Mouse (Mus musculus) adrenal gland, postnatal 36 days (tissue): ENCODE results near the gene Dido1. TPM values are rescaled to one million over a fixed set of nuclear protein-coding genes. Genes with fewer than 3 reads are reported as not detected.
"Not testable (repeated sequence)": the region's sequence is repeated elsewhere in the genome, so short reads cannot be mapped to it uniquely, and the experiment has no call there.

Experiments used
- DNase-seq, 2 experiments: peaks; one replicate each; pipeline ENCODE4 v3.0.0; 2021; ENCODE audit warnings: mixed read lengths in 1 of 2
- total RNA-seq, 2 experiments: library from RNA; stranded (reverse); gene quantifications; 2 replicates each; pipeline ENCODE4 v1.2.3; 2021

The Dido1 gene
- total RNA-seq, 2 experiments from 2014 or later: 38.7 to 40.7 TPM

DNA sequence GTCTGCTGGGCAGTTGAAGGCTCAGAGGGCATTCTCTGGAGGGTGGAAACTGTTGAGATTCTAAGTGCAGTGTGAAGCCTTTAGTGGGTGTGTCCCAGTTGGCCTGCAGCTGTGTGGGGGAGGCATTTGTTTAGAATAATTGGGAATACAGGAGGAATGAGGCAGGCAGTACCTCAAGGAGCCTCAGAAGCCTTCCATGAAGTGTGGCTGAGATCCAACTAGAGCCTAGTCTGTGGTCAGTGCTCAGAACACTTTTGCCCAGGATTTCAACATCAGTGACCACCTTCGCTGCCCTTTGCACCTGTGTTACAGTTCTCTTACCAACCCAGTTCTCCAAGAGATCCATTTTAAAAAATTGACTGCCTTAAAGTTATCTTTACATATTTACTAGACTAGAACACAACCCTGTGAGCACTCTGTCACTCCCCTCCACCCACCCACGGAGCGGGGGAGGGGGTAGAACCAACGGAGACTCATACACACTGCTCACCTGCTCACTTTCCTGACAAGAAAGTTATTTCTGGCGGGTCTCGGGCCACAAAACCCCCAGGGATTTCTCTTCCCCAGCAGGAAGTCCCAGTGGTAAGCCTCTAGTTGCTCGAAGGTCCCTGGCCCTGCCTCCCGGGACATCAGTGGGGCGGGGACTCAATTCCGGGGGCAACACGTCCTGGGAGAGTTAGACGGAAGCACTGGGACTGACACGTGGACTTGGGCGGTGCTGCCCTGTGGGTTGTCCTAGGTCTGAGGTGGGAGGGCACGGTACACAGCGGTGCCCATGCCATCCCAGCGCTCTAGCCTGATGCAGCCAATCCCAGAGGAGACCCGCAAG is 15.0 kb upstream of the Dido1 start, which contains the start of gene Slc17a9:
Gene Slc17a9 (plus strand): TSS at position 679 of the 829 bp plus-strand sequence.
- peak; percentile 76 to 82 for DNase-seq

DNA sequence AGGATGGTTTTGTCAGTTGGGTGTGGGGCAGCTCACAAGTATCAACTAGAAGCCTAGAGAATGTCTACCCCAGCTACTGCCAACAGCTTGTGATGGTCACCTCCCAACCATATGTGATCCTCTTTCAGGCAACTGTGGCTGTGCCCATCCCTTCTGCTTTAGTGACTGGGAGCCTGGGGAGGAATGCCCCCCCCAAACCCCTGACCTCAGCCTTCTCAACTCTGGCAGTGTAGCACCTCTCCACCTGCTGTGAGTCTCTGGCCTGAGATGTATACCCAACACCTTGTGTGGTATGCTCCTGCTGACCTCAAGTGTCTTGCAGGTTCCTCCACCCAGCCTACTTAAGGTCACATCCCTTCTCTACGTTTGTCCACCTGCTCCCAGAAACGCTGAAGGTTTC is 14.1 kb upstream of the Dido1 start:
- no peak for DNase-seq

DNA sequence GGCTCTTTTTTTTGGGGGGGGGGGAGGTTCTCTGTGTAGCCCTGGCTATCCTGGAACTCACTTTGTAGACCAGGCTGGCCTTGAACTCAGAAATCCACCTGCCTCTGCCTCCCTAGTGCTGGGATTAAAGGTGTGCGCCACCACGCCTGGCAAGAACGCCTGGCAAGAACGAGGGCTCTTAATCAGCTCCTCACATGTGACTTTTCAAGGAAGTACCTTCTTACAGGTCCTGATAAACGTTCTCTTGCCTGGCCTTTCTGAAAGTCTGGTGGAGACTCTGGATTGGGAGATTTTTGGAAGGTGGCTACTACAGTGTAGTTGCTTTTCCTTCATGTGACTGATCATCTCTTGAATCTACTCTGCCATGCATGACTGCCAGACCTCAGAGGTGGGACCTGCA is 12.9 kb upstream of the Dido1 start:
- not testable (repeated sequence) for DNase-seq

DNA sequence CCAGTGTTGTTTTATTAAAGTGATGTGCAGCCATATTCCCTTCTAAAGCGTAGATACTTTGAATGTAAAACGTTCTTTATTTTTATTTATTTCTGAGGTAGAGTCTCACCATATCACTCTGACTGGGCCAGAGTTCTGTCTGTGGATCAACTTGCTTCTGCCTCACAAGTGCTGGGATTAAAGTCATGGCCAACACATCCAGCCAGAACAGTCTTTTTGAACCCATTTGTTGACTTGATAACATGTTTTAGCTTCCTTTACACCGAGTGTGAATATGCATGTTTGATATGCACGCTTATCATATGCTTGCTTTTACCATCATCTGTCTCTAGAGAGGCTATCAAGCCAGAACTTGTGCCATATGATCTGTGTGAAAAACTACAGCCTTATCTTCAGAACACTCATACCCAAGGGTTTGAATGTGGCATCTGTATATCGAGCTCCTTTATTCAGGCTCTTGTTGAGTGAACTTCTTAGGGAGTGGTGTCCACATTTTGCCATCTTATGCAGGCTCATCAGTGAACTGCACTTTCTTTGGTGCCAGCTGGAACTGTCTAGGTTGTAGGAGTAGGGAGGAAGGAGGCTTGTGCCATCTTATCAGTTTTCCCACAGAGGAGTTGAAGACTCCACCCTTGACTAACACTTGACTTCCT is 2.4 kb upstream of the Dido1 start:
- DNase-seq: no peak

DNA sequence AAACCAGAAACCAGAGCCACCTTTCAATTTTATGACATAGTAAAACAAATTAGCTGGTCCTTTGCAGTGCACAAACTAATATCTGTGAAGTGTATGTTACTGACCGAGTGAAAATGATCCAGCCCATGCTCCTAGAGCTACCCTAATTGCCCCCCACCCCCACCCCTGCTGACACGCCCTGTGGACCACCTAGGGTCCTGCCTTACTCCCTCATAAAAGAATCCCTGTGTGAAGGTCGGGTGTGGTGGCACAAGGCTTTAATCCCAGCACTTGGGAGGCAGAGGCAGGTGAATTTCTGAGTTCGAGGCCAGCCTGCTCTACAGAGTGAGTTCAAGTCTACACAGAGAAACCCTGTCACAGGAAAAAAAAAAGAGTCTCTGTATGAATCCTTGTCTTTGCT is 1.7 kb upstream of the Dido1 start:
- no peak for DNase-seq

DNA sequence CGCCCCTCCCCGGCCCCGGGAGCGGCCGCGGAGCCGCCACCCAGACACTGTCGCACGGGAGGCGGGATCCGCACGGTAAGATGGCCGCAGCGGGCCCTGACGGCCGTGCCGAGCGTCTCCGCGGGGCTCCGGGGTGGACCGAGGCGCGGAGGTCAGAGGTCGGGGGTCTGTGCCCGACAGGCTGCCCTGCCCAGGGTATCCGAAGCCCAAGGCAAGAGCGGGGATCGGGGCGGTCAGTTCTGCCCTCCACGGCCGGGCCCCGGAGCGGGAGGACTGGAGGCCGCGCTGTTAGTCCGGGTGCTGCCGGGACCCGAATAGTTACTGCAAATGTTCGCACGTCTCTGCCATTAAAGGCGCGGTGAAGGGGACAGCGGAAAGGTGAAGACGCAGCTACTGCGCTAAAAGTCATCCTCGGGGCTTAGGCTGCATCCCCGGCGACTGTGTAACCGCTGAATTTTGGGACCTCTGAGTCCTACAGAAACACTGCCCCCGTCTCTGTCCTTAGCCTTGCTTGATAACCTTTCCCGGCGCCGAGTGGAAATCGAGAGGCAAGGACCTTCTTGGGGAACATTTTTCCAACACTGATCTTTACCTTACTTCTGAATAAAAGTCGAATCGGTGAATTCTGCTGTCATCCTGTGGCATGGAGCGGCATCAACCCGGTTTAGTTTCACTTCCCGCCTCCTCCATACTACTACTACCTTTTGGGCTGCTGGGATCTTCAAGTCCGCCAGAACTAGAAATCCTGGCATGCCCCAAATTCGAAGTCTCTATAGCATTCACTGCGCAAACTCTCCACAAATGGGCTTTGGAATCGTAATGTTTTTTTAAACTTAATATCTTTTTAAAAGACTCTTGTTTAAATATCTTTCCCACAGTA is 717 bp upstream of the Dido1 start:
- no peak for DNase-seq

DNA sequence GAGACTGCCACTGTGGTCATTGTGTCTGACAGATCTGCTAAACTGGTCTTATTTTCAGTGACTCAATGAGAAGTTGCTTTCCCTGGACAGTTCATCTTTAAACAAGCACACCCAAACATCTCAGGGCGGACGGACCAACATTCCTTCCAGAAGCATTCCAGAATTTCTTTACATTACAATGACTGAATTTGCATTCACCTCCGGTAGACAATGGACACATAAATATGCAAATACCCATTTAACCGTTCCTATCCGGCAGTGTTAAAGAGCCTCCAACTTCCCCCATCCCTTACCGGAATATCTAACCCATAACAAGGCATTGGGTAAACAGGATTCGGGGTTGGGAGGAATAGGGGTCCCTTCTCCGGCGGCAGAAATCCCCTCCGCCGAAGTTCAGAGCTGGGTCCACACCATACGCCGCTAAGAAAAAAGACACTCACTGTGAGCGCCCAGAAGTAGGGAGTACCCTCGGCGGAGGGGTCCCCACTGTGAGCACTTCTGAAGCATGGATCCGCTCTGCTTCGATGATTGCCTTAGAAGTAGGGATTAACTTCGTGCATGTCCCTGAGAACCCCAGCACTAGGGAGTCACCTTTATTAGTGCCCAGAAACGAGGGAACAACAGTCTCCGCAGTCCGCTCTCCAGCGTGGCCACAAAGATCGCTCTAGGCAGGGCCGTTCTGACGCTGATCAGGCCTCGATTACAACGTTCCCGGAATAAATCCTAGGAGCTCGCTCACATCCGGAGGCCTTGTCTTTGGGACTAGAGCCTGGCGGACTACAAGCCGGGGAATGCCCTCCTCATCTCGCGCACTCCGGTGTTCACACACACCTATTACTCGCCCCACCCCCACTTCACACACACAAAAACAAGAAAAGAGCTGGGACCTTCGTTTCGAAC is 526 bp downstream of the Dido1 start:
- no peak for DNase-seq

DNA sequence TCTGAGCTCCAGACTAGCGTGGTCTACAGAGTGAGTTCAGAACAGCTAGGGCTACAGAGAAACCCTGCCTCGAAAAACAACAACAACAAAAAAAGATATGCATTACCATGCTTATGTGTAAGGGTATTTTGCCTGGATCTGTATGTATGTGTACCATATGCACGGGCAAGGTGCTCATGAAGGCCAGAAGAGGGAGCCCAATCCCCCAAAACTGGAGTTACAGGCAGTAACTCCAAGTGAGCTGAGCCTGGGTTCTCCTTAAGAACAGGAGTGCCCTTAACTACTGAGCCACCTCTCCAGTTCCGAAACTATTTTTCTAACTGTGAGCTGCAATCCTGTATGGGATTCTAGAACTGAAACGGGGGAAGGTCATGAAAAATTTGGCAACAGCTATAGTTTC is 3.8 kb downstream of the Dido1 start:
- DNase-seq: no peak

DNA sequence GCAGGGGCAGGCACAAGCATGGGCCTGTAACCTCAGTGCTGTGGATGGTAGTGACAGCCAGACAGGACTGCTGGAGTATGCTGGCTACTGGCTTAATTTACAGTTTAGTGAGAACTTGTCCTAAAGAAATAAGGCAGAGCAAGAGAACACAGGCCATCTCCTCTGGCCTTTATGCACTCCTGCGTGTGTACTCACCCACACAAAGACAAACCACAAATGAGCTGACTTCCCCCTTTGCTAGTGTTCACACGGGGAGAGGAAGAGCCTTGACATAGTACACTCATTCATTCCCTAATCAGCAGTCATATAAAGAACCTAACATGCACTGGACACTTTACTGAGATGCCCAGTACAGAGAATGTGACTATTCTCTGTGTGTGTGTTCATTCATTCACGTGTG is 4.7 kb downstream of the Dido1 start:
- no peak for DNase-seq

DNA sequence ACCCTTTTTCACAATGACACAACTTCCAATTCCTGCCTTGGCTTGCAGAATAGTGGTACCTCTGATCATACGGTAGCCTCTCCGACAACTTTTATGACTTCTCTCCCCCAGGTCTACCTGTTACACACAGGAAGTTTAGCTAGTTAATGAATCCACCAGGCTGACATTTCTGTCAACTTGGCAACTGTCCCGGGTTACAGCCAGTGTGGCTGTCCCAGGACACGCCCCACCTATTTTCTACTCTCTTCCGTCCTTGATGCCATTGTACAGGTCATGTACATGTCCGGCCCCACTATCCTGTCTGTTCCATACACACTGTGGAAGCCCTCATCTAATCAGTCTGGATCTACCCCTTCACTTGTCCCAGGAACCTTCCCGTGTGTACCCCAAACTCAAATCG is 5.2 kb downstream of the Dido1 start:
- DNase-seq: peak; percentile 69 to 77

DNA sequence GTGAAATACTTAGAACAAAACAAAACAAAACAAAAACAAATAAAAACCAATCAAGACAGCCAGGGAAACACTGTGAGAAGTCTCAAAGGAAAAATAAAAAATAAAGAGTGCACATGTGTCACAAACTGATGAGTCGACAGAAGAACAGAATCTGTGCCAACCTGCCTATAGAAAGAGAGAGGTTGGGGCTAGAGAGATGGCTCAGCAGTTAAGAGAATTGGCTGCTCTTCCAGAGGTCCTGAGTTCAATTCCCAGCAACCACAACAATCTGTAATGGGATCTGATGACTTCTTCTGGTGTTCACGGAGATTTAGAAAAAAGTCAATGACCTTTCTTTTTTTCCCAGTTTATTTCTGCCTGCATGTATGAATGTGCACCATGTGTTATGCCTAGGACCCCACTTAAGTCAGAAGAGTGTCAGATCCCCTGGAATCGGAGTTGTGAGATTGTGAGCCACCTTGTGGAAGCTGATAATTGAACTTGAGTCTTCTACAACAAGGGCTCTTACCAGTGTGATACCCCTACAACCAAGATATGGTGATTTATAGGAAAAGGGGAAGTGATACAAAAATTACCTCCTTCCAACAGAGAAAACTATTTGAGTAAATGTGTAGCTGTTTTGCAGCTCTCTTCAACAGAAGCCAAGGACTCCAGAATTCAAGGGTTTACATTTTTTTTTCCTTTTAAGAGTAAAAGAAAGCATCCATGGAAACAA is 6.0 kb downstream of the Dido1 start:
- DNase-seq: no peak

DNA sequence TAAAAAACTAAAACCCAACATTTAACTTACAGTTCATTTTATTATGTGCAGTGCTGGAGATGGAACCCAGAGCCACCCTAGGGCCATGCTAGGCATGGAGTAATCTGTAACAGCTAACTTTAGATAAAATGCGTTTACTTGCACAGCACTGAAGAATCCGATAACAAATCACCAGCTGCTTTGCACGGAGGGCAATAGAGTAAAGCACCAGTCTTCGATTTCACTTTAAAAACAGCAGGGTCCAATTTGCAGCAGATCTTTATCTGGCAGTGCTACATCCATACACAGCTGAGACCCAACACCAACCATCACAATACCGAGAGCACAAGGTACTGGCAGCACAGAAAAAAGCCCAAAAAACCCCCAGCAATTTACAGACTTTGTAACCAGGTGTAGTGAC is 6.6 kb downstream of the Dido1 start:
- DNase-seq: no peak

DNA sequence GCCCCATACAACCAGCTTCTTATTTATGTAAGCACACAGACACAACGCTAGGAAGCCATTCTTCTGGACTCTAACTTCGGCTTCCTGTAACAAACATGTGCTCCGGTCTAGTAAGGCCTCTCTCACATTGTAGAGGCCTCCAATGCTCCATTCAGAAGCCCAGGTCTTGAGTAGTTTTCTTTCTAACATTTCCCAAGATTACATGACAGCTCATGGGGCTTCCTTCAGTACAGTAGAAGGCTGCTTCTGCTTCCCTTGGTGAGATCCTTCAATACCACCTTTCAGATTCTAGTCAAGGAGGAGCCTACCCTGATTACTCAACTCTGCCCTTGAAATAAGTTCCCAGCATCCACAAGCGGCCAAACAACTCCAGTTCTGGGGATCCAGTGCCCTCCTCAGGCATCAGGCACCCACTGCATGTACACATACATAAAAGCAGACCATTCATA is 7.1 kb downstream of the Dido1 start:
- peak in 1 of 2 experiments; percentile 37 for DNase-seq

DNA sequence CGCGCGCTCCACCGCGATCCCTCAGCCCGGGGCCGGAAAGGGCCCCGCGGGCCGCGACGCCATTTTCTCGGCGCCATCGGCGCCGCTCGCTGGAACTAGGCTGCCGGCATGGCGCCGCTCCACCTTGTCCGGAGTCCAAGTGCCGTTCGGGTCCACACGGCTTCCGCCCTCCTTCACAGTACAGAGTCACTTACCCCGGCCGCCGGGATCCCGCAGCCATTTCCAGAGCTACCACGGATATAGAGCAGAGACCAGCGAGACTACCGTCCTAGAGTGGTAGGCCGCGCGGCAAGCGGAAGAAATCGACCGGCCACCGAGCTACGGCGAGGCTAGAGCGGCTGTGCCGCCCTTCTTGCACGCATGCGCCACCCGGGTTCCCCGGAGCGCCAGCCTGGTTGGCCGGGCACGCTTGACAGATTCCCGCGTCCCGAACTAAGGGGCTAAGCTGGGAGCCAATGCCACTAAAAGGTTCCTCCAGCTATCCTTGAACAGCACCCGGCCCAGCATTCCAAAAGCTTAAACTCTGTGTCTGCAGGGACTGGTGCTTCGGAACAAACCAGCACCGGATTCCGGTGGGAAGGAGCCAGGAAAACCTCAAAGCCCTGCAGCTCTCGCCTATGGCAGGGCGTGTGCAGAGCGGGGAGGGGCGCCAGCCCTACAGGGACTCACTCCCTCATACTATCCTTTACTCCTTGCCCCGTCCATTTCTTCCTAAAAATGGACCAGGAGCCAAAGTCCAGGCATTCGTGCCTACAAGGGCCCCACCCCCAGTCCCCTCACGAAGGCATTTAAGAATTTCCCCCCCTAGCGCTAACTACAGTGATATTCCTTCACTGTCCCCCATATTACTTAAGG is 7.8 kb downstream of the Dido1 start:
- DNase-seq: peak; percentile 95 to 96

DNA sequence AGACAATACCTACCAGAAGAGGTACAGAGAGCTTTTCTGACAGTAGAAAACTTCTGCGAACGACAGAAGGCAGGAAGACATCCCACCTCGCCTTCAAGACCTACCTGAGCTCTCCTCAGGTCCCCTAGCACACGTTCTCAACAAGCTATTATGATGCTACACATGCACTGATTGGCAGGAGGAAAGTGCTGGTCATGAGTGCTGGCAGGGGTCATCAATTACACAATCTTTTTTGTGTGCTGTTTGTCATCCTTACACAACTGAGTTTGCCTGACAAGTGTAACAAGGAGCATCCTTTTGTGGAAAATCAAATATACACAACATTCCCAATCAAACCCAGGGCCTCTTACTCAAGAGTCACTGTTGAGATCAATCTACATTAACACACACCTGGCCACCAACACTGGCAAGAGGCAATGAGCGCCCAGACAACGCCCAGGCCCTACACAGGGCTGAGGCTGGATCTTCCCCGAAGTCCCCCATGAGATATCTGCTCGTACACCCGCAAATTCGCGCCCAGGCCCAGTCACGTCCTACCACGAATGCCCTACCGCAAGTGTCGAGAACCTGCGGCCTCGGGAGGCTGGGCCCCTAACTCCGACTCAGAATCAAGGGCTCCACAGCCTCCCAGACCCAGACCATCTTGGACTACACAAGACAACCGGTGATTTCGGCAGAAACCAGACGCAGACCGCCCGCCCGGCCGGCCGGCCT is 8.6 kb downstream of the Dido1 start:
- no peak for DNase-seq

DNA sequence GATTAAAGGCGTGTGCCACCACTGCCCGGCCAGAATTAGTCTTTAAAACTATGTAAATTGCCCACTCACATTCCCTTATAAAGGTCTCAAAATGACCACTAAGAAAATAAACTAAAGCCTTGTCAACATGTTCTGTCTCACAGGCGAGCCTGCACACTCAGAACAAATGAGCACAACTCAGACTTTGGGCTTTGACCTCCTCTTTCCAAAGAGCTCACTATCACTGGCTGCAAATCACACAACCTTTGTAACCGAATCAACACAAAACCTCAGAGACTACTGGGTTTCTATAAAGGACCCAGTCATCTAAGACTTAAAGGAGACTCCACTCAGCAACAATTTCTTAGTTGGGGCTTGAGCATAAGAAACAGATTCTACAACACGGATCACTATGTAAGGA is 9.3 kb downstream of the Dido1 start:
- no peak for DNase-seq

DNA sequence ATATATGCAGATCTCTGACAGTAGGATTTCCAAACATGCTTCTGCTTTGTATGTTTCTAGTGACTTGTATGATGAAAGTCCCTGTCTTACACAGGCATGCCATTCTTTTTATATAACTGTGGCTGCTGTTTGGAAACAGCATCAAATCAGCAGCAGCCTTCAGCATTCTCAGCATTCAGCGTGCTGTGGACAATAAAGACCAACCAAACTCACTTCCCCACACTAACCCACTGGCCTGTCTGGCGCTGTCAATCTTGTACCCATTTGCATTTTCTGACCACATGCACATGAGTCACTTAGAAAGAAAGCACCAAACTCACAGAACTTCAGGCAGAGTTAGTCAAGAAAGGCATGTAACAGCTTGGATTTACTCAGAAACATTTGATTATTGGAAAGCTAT is 14.6 kb downstream of the Dido1 start:
- DNase-seq: no peak

DNA sequence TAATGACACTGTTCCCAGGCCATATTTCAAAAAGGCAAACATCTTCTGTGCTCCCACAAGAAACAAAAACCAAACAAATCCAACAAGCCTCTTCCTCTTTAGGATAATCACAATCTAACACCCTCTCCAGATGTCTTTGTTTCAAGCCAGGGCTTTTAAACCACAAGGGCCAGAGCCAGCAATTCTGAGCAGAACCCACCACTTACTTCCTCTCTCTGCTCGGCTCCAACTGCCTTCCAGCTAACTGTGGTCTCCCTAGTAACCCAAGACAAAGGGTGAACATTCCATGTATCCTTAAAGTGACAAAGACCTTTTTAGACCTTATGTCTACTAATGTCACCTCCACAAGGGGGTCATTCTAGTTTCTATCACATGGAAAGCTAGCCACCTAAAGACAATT is 17.2 kb downstream of the Dido1 start:
- no peak for DNase-seq

DNA sequence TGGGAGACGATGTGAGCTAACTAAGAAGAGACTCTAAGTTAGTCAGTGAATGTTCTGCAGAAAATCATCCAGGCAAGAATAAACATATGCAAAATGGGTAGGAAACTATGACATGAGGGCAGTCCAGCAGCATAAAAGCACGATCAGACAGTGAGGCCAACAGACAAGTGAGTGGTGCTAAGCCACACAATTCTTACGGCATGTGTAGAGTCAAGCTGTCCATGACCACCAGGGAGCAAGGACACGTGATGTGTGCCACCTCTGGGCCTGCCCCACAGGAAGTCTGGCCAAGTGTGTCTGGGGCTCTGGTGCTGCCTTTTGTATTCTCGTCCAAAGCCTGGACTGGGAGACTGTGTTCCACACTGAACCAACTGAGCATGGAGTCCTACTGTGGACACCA is 20.0 kb downstream of the Dido1 start:
- DNase-seq: peak; percentile 32 to 51
